ENCODE assay signal across 26 mouse cellular contexts in genomic region chr11:94644461-94645219, GRCm38 (mm10). TPM values are rescaled to one million over a fixed set of nuclear protein-coding genes. Genes with fewer than 3 reads are reported as not detected.
DNase-seq lines count a peak whose midpoint lies in the region; ATAC-seq and TF ChIP-seq lines count a peak whose summit lies in the region.
"Had no signal": no experiment of that assay in that cellular context is flagged by ENCODE, and none has a peak within 500 bp of the region (broad histone marks: within the 10 kb centered on the region; RNA-seq: fewer than 3 reads in every experiment).

No protein-coding gene starts in this region.

- H3K9ac ChIP-seq in CH12.LX (ENCODE audit: insufficient read depth, low read depth), result no peak overlapping the region
- H3K9ac ChIP-seq: heart, embryonic 13.5 days had no signal

- peaks cover 5% of the 10 kb centered on the region for H3K9me3 ChIP-seq in CH12.LX (replicated peaks; ENCODE audit: low read length)
- H3K9me3 ChIP-seq: forebrain, embryonic 10.5 days; heart, embryonic 13.5 days; midbrain, embryonic 10.5 days had no signal

- TF ChIP-seq POLR2A in CH12.LX (IDR thresholded peaks at IDR 0.05; ENCODE audit: low read depth, low read length), result no peak; the same call in 1 of the 2 replicates

- H3K27me3 ChIP-seq in CH12.LX (replicated peaks), result no peaks in the 10 kb centered on the region
- H3K27me3 ChIP-seq: heart, embryonic 13.5 days; Patski had no signal

- no peaks in the 10 kb centered on the region for H3K4me1 ChIP-seq in CH12.LX (ENCODE audit: control insufficient read depth in 1 of 2, insufficient read depth in 2 of 2)
- H3K4me1 ChIP-seq: forebrain, embryonic 10.5 days; heart, embryonic 13.5 days; midbrain, embryonic 10.5 days had no signal

- in situ Hi-C loops in CH12.LX (cut with MboI; ENCODE audit: low pct_ligation_motif_present, low pct_unique_long_range_greater_than_20kb, low sequenced_read_pairs), result no loop called here

- no peaks in the 10 kb centered on the region for H3K79me2 ChIP-seq in CH12.LX (replicated peaks; ENCODE audit: control insufficient read depth, extremely low read depth, insufficient read depth, poor library complexity, severe bottlenecking)

- dilution Hi-C loops in CH12.LX (cut with MboI; ENCODE audit: extremely low pct_ligation_motif_present, extremely low pct_unique_long_range_greater_than_20kb, low sequenced_read_pairs), result no loop called here

- TF ChIP-seq EP300 in CH12.LX (IDR thresholded peaks at IDR 0.05; ENCODE audit: low read length), result no peak

- DNase-seq in frontal cortex, adult 2 months (ENCODE audit: extremely low spot score in 1 of 2, low spot score in 1 of 2), result peak; percentile 45 to 56
- DNase-seq in frontal cortex, postnatal 14 days (ENCODE audit: low spot score in 2 of 2), result no peak
- peak; percentile 31 to 56 for DNase-seq in left cerebral cortex, adult 9 months (ENCODE audit: low spot score in 2 of 2)
- DNase-seq in left cerebral cortex, postnatal 36 days (ENCODE audit: low spot score in 2 of 2), result no peak
- DNase-seq in CH12.LX (ENCODE audit: extremely low read depth), result no peak
- DNase-seq in layer of hippocampus, adult 9-10 months (ENCODE audit: low spot score), result peak; percentile 24
- no peak for DNase-seq in thymus, postnatal 10 days (ENCODE audit: low spot score in 2 of 2)
- DNase-seq: adrenal gland, adult 8-10 months; cerebellum, adult 18-20 months; cerebellum, postnatal 14 days; gastrocnemius, postnatal 36 days; heart, adult 2 months; heart, postnatal 14 days; kidney, postnatal 36 days; lung, adult 18-20 months; lung, postnatal 10 days; thymus, postnatal 25 days had no signal

- H3K27ac ChIP-seq in CH12.LX (ENCODE audit: insufficient read depth, low read depth), result no peak overlapping the region
- H3K27ac ChIP-seq: forebrain, embryonic 10.5 days; heart, adult 2 months; heart, embryonic 13.5 days; hindbrain, postnatal 0 days; midbrain, embryonic 10.5 days had no signal

- H3K36me3 ChIP-seq in CH12.LX (replicated peaks in 1 of 2; ENCODE audit: control insufficient read depth in 1 of 2, insufficient read depth in 1 of 2, low read length in 1 of 2), result peaks cover 82 to 93% of the 10 kb centered on the region in 2 experiments

- ATAC-seq in activated CD4-positive, CD25-positive, alpha-beta regulatory T cell, adult 4 months, result no peak
- ATAC-seq: hindbrain, postnatal 0 days; intestine, postnatal 0 days; midbrain, embryonic 16.5 days; Patski had no signal

- TF ChIP-seq RAD21 in CH12.LX (IDR thresholded peaks at IDR 0.05; ENCODE audit: low read depth, low read length), result no peak; the same call in 1 of the 2 replicates

- no peak overlapping the region for H3K4me2 ChIP-seq in CH12.LX (ENCODE audit: insufficient read depth, low read depth, poor library complexity, severe bottlenecking)
- H3K4me2 ChIP-seq: heart, embryonic 13.5 days had no signal

- intact Hi-C loops in left cerebral cortex, postnatal 36 days (cut with DNase I), result no loop called here

- no peak overlapping the region for H3K4me3 ChIP-seq in CH12.LX (replicated peaks in 1 of 3; ENCODE audit: low read depth in 2 of 3, low read length in 2 of 3, poor library complexity in 1 of 3)
- H3K4me3 ChIP-seq: forebrain, embryonic 10.5 days; heart, adult 2 months; heart, embryonic 13.5 days; midbrain, embryonic 10.5 days had no signal

- TF ChIP-seq CTCF in CH12.LX (conservative IDR thresholded peaks at IDR 0.05 in 1 of 2, IDR thresholded peaks at IDR 0.05 in 1 of 2; ENCODE audit: low read depth in 2 of 2, low read length in 2 of 2), result peak in 1 of 2 experiments; percentile 15; a peak in 1 of 4 replicates

TF ChIP-seq in CH12.LX, 34 proteins besides CTCF, POLR2A, EP300 and RAD21:
- TF ChIP-seq ZNF384 (IDR thresholded peaks at IDR 0.05; ENCODE audit: low read depth, low read length), result no peak
- peak; percentile 43; the same call in 1 of the 2 replicates for TF ChIP-seq POLR2AphosphoS2 (IDR thresholded peaks at IDR 0.05; ENCODE audit: low read depth, low read length)
- no peak for TF ChIP-seq UBTF (IDR thresholded peaks at IDR 0.05; ENCODE audit: low read depth, low read length)

RNA-seq across cellular contexts. Expression of gene Mrpl27, which starts 8.9 kb away (rescaled TPM):
- polyA plus RNA-seq in frontal cortex, adult 2 months (2012; rRNA removed), result 112 and 136 TPM in 2 replicates
- 10 to 100 TPM; 66.0 to 68.6 TPM for total RNA-seq in left cerebral cortex, postnatal 36 days (2021)
- total RNA-seq in CH12.LX (2012; rRNA removed) (104 and 114 TPM in 2 replicates), CH12.LX (2014; rRNA removed) (128 and 139 TPM in 2 replicates)
- polyA plus RNA-seq in CH12.LX (2012; ENCODE audit: insufficient read length, low read depth), result 86.6 and 95.2 TPM in 2 replicates
- 10 to 100 TPM; 75.2 to 93.7 TPM for polyA plus RNA-seq in activated CD4-positive, CD25-positive, alpha-beta regulatory T cell, adult 4 months (2017; shearing (Covaris generic))

RNA-seq across cellular contexts. Expression of gene Eme1, which starts 9.1 kb away (rescaled TPM):
- 0.30 and 0.42 TPM in 2 replicates for polyA plus RNA-seq in frontal cortex, adult 2 months (2012; rRNA removed)
- not detected for total RNA-seq in left cerebral cortex, postnatal 36 days (2021)
- total RNA-seq in CH12.LX (2012; rRNA removed) (36.8 and 46.9 TPM in 2 replicates), CH12.LX (2014; rRNA removed) (38.4 and 40.8 TPM in 2 replicates)
- 45.9 and 55.2 TPM in 2 replicates for polyA plus RNA-seq in CH12.LX (2012; ENCODE audit: insufficient read length, low read depth)
- 1 to 10 TPM; 2.6 to 4.4 TPM for polyA plus RNA-seq in activated CD4-positive, CD25-positive, alpha-beta regulatory T cell, adult 4 months (2017; shearing (Covaris generic))
- total RNA-seq: heart, adult 2 months had no signal
- polyA plus RNA-seq: liver, adult 2 months had no signal

RNA-seq across cellular contexts. Expression of gene Lrrc59, which starts 15.1 kb away (rescaled TPM):
- 67.1 and 76.3 TPM in 2 replicates for polyA plus RNA-seq in frontal cortex, adult 2 months (2012; rRNA removed)
- total RNA-seq in left cerebral cortex, postnatal 36 days (2021), result 10 to 100 TPM; 86.6 to 90.4 TPM
- total RNA-seq in CH12.LX (2012; rRNA removed), result 324 and 412 TPM in 2 replicates
- 325 and 338 TPM in 2 replicates for total RNA-seq in CH12.LX (2014; rRNA removed)
- 452 and 493 TPM in 2 replicates for polyA plus RNA-seq in CH12.LX (2012; ENCODE audit: insufficient read length, low read depth)
- 10 to 100 TPM in 1 of 2 experiments, 1 to 10 TPM in 1; 9.9 to 12.9 TPM for polyA plus RNA-seq in activated CD4-positive, CD25-positive, alpha-beta regulatory T cell, adult 4 months (2017; shearing (Covaris generic))

RNA-seq across cellular contexts. Expression of gene Xylt2, which starts 32.7 kb away (rescaled TPM):
- polyA plus RNA-seq in frontal cortex, adult 2 months (2012; rRNA removed), result 26.6 and 27.0 TPM in 2 replicates
- total RNA-seq in left cerebral cortex, postnatal 36 days (2021), result 10 to 100 TPM; 24.5 to 26.0 TPM
- total RNA-seq in CH12.LX (2012; rRNA removed) (15.5 and 20.2 TPM in 2 replicates), CH12.LX (2014; rRNA removed) (10.1 and 11.2 TPM in 2 replicates)
- 15.2 and 16.3 TPM in 2 replicates for polyA plus RNA-seq in CH12.LX (2012; ENCODE audit: insufficient read length, low read depth)
- 1 to 10 TPM; 5.6 to 6.0 TPM for polyA plus RNA-seq in activated CD4-positive, CD25-positive, alpha-beta regulatory T cell, adult 4 months (2017; shearing (Covaris generic))

RNA-seq across cellular contexts. Expression of gene Acsf2, which starts 43.0 kb away (rescaled TPM):
- polyA plus RNA-seq in frontal cortex, adult 2 months (2012; rRNA removed), result 16.1 and 17.0 TPM in 2 replicates
- total RNA-seq in left cerebral cortex, postnatal 36 days (2021), result 10 to 100 TPM; 14.8 to 16.7 TPM
- 4.9 and 7.5 TPM in 2 replicates for total RNA-seq in CH12.LX (2012; rRNA removed)
- total RNA-seq in CH12.LX (2014; rRNA removed), result 4.1 and 4.5 TPM in 2 replicates
- 24.1 and 25.7 TPM in 2 replicates for polyA plus RNA-seq in CH12.LX (2012; ENCODE audit: insufficient read length, low read depth)
- 1 to 10 TPM; 1.9 to 2.3 TPM for polyA plus RNA-seq in activated CD4-positive, CD25-positive, alpha-beta regulatory T cell, adult 4 months (2017; shearing (Covaris generic))

Comparison
In these comparisons a context has a peak if more than half of its experiments do, and no peak if none do; other contexts are left out.
1. DNase-seq: peak in frontal cortex, adult 2 months (2 of 2), left cerebral cortex, adult 9 months (2 of 2) and layer of hippocampus, adult 9-10 months (single experiment); none in frontal cortex, postnatal 14 days (0 of 2), left cerebral cortex, postnatal 36 days (0 of 2), CH12.LX (single experiment) and thymus, postnatal 10 days (0 of 2).